Mouse (Mus musculus) embryonic fibroblast, embryonic 13.5 days (primary cell): ENCODE results near the gene Ptgis.

Source experiments
- CTCF ChIP-seq: IDR thresholded peaks from 2 replicates; pipeline ENCODE4 v1.5.1; 2011; ENCODE audit warnings: mild to moderate bottlenecking, control low read depth, low read length, moderate library complexity, borderline replicate concordance; ENCODE audit not compliant: insufficient read depth
- POLR2A ChIP-seq: IDR thresholded peaks from 2 replicates; pipeline ENCODE4 v1.6.1; 2011; ENCODE audit warnings: low read depth, mild to moderate bottlenecking, control low read depth, low read length, moderate library complexity

- no peak for TF ChIP-seq CTCF
- no peak for TF ChIP-seq POLR2A
Measured at GRCm38 (mm10) chr2:167221159-167221845, 19.1 kb downstream of the Ptgis start.
